ENCODE assay signal across 35 mouse cellular contexts in the genomic region with DNA sequence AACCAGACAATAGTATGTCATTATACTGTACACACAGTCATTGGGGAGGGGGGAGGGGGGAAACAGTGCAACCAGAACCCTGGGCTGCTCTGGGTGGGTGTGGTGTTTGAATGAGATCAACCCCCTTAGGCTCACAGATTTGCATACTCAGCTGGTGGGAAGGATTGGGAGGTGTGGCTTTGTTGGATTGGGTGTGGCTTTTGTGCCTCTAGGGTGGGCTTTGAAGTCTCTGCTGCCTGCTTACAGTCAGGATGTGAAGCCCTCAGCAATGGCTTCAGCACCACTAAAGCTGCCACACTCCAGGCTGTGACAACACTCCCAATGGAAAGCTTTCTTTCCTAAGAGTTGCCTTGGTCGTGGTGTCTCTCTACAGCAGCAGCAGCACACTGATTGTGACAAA. TPM values are rescaled to one million over a fixed set of nuclear protein-coding genes. Genes with fewer than 3 reads are reported as not detected.
"Had no signal": no experiment of that assay in that cellular context is flagged by ENCODE, and none has a peak within 500 bp of the region (broad histone marks: within the 10 kb centered on the region; RNA-seq: fewer than 3 reads in every experiment).

No protein-coding gene starts in this region.

- H3K4me1 ChIP-seq: heart, embryonic 12.5 days; hindbrain, embryonic 10.5 days; hindbrain, embryonic 12.5 days; hindbrain, embryonic 15.5 days; kidney, embryonic 15.5 days; limb, embryonic 10.5 days; limb, embryonic 12.5 days had no signal

- H3K27ac ChIP-seq: gastrocnemius, adult 2 months; heart, embryonic 10.5 days; hindbrain, embryonic 10.5 days; hindbrain, embryonic 12.5 days; hindbrain, embryonic 15.5 days; hindbrain, postnatal 0 days; kidney, embryonic 15.5 days; kidney, postnatal 0 days; limb, embryonic 10.5 days; limb, embryonic 12.5 days had no signal

- H3K27me3 ChIP-seq: heart, embryonic 12.5 days; hindbrain, embryonic 12.5 days; hindbrain, embryonic 15.5 days; kidney, embryonic 15.5 days; limb, embryonic 12.5 days had no signal

- H3K4me3 ChIP-seq: gastrocnemius, adult 2 months; heart, embryonic 10.5 days; heart, embryonic 12.5 days; hindbrain, embryonic 10.5 days; hindbrain, embryonic 12.5 days; hindbrain, embryonic 15.5 days; kidney, embryonic 15.5 days; limb, embryonic 10.5 days; limb, embryonic 12.5 days had no signal

- ATAC-seq: hindbrain, postnatal 0 days; intestine, embryonic 16.5 days had no signal

- DNase-seq: gastrocnemius, adult 2 months; gastrocnemius, postnatal 10 days; gastrocnemius, postnatal 25 days; heart, adult 18-20 months; heart, postnatal 10 days; heart, postnatal 4 days; kidney, adult 11 months; kidney, adult 2 months; kidney, adult 9 months; kidney, postnatal 14 days; kidney, postnatal 36 days; layer of hippocampus, adult 9-11 months; layer of hippocampus, postnatal 36 days; liver had no signal

- H3K9ac ChIP-seq: heart, embryonic 12.5 days; hindbrain, embryonic 12.5 days; hindbrain, embryonic 15.5 days; kidney, embryonic 15.5 days; limb, embryonic 12.5 days had no signal

- H3K4me2 ChIP-seq: heart, embryonic 12.5 days; hindbrain, embryonic 12.5 days; hindbrain, embryonic 15.5 days; kidney, embryonic 15.5 days; limb, embryonic 12.5 days; liver, embryonic 11.5 days had no signal

- H3K9me3 ChIP-seq: heart, embryonic 10.5 days; heart, embryonic 12.5 days; hindbrain, embryonic 10.5 days; hindbrain, embryonic 12.5 days; hindbrain, embryonic 15.5 days; kidney, embryonic 15.5 days; limb, embryonic 10.5 days; limb, embryonic 12.5 days had no signal

RNA-seq across cellular contexts. Expression of a gene that starts 57.2 kb away (rescaled TPM):
- total RNA-seq: gastrocnemius, adult 2 months; gastrocnemius, postnatal 10 days; gastrocnemius, postnatal 25 days; granulocyte monocyte progenitor cell, adult 5-6 weeks; heart, adult 18-20 months; heart, postnatal 10 days; heart, postnatal 25 days; heart, postnatal 4 days; layer of hippocampus, postnatal 14 days; layer of hippocampus, postnatal 36 days; left cerebral cortex, postnatal 10 days; left cerebral cortex, postnatal 36 days had no signal
- polyA plus RNA-seq: heart, embryonic 10.5 days; heart, embryonic 12.5 days; heart, embryonic 14.5 days; heart, embryonic 16.5 days; intestine, embryonic 14.5 days; limb, embryonic 10.5 days; limb, embryonic 14.5 days had no signal
